Mouse (Mus musculus) liver, adult 2 months (tissue): Measurements from ENCODE around the gene Peli2.

ENCODE experiments used
- CTCF ChIP-seq: fragments of 200-500 bp; IDR thresholded peaks from 2 replicates; pipeline ENCODE4 v1.5.1; 2011; ENCODE audit warnings: low read depth, low read length, control low read depth
- POLR2A ChIP-seq: fragments of 200-500 bp; IDR thresholded peaks from 2 replicates; pipeline ENCODE4 v1.6.1; 2011; ENCODE audit warnings: low read length, control low read depth; ENCODE audit not compliant: insufficient read depth; ENCODE audit errors: extremely low read depth

- TF ChIP-seq CTCF = no peak
- no peak for TF ChIP-seq POLR2A
Measured at GRCm38 (mm10) chr14:48124011-48124410, 3.4 kb downstream of the Peli2 start.
